Mouse (Mus musculus): ENCODE measurements around the gene Mrpl36. TPM values are rescaled to one million over a fixed set of nuclear protein-coding genes. Genes with fewer than 3 reads are reported as not detected.

Mrpl36 gene
- total and polyA plus RNA-seq, 2 experiments, result 36.2 to 85.6 TPM

- 35% methylated on average over 3 of the region's 3 CpGs for WGBS
- Histone ChIP-seq H3K27ac (replicated peaks; ENCODE audit: insufficient read depth, low read depth, low read length) (peak overlapping the region; percentile 79; the same call in 1 of the 2 replicates), H3K4me1 (ENCODE audit: control insufficient read depth, insufficient read depth, low read length) (peaks cover 9% of the 10 kb centered on the region), H3K9ac (ENCODE audit: low read depth, low read length) (peak overlapping the region; percentile 86), H3K36me3 (ENCODE audit: control insufficient read depth, insufficient read depth, low read length) (no peaks in the 10 kb centered on the region), H3K27me3 (ENCODE audit: control insufficient read depth, insufficient read depth, low read length) (no peaks in the 10 kb centered on the region), H3K4me3 (ENCODE audit: insufficient read depth, low read depth, low read length) (peak overlapping the region; percentile 74), H3K79me2 (ENCODE audit: control insufficient read depth, insufficient read depth, low read length) (peaks cover 6% of the 10 kb centered on the region; the same call in 1 of the 2 replicates)
- TF ChIP-seq POLR2A (IDR thresholded peaks at IDR 0.05; ENCODE audit: extremely low read depth, insufficient read depth, low read length), result no peak
- no peak for TF ChIP-seq CTCF (IDR thresholded peaks at IDR 0.05; ENCODE audit: low read depth, low read length)
- peak; percentile 31 for DNase-seq (ENCODE audit: extremely low read depth, low read depth, low spot score)
These were observed 3.4 kb downstream of the Mrpl36 start for GRCm38 (mm10) chr13:73331736-73332135.

- 77% methylated on average over 7 of the region's 7 CpGs for WGBS
- H3K36me3 ChIP-seq (ENCODE audit: control insufficient read depth, insufficient read depth, low read length), result no peaks in the 10 kb centered on the region
- TF ChIP-seq POLR2A (IDR thresholded peaks at IDR 0.05; ENCODE audit: extremely low read depth, insufficient read depth, low read length), result no peak
- TF ChIP-seq CTCF (IDR thresholded peaks at IDR 0.05; ENCODE audit: low read depth, low read length), result no peak
- no peaks in the 10 kb centered on the region for H3K27me3 ChIP-seq (ENCODE audit: control insufficient read depth, insufficient read depth, low read length)
- no peaks in the 10 kb centered on the region for H3K4me1 ChIP-seq (ENCODE audit: control insufficient read depth, insufficient read depth, low read length)
- DNase-seq (ENCODE audit: extremely low read depth, low read depth, low spot score), result no peak
- no peak overlapping the region for H3K9ac ChIP-seq (ENCODE audit: low read depth, low read length)
- no peaks in the 10 kb centered on the region for H3K79me2 ChIP-seq (ENCODE audit: control insufficient read depth, insufficient read depth, low read length)
- H3K4me3 ChIP-seq (ENCODE audit: insufficient read depth, low read depth, low read length), result no peak overlapping the region
- no peak overlapping the region for H3K27ac ChIP-seq (replicated peaks; ENCODE audit: insufficient read depth, low read depth, low read length)
These were observed 8.4 kb downstream of the Mrpl36 start for GRCm38 (mm10) chr13:73336753-73337152.

GRCm38 (mm10) chr13:73345102-73345890 lies 17.0 kb downstream of the Mrpl36 start:
- no peaks in the 10 kb centered on the region for H3K36me3 ChIP-seq (ENCODE audit: control insufficient read depth, insufficient read depth, low read length)
- H3K79me2 ChIP-seq (ENCODE audit: control insufficient read depth, insufficient read depth, low read length), result no peaks in the 10 kb centered on the region
- no peak overlapping the region for H3K27ac ChIP-seq (replicated peaks; ENCODE audit: insufficient read depth, low read depth, low read length)
- no peaks in the 10 kb centered on the region for H3K4me1 ChIP-seq (ENCODE audit: control insufficient read depth, insufficient read depth, low read length)
- H3K27me3 ChIP-seq (ENCODE audit: control insufficient read depth, insufficient read depth, low read length), result no peaks in the 10 kb centered on the region
- H3K4me3 ChIP-seq (ENCODE audit: insufficient read depth, low read depth, low read length), result no peak overlapping the region
- DNase-seq (ENCODE audit: extremely low read depth, low read depth, low spot score), result no peak
- 70% methylated on average over 9 of the region's 9 CpGs for WGBS
- TF ChIP-seq POLR2A (IDR thresholded peaks at IDR 0.05; ENCODE audit: extremely low read depth, insufficient read depth, low read length) (no peak), CTCF (IDR thresholded peaks at IDR 0.05; ENCODE audit: low read depth, low read length) (peak; percentile 39; the same call in 1 of the 2 replicates)
- H3K9ac ChIP-seq (ENCODE audit: low read depth, low read length), result no peak overlapping the region

- Histone ChIP-seq H3K4me1 (ENCODE audit: control insufficient read depth, insufficient read depth, low read length) (no peaks in the 10 kb centered on the region), H3K79me2 (ENCODE audit: control insufficient read depth, insufficient read depth, low read length) (no peaks in the 10 kb centered on the region), H3K27me3 (ENCODE audit: control insufficient read depth, insufficient read depth, low read length) (no peaks in the 10 kb centered on the region), H3K36me3 (ENCODE audit: control insufficient read depth, insufficient read depth, low read length) (no peaks in the 10 kb centered on the region), H3K4me3 (ENCODE audit: insufficient read depth, low read depth, low read length) (no peak overlapping the region), H3K27ac (replicated peaks; ENCODE audit: insufficient read depth, low read depth, low read length) (no peak overlapping the region), H3K9ac (ENCODE audit: low read depth, low read length) (no peak overlapping the region)
- DNase-seq (ENCODE audit: extremely low read depth, low read depth, low spot score), result no peak
- TF ChIP-seq CTCF (IDR thresholded peaks at IDR 0.05; ENCODE audit: low read depth, low read length), result no peak
- TF ChIP-seq POLR2A (IDR thresholded peaks at IDR 0.05; ENCODE audit: extremely low read depth, insufficient read depth, low read length), result no peak
- WGBS, result 40% methylated on average over 2 of the region's 2 CpGs
These were observed 17.8 kb downstream of the Mrpl36 start for GRCm38 (mm10) chr13:73346131-73346530.

- Histone ChIP-seq H3K36me3 (ENCODE audit: control insufficient read depth, insufficient read depth, low read length) (no peaks in the 10 kb centered on the region), H3K79me2 (ENCODE audit: control insufficient read depth, insufficient read depth, low read length) (no peaks in the 10 kb centered on the region), H3K9ac (ENCODE audit: low read depth, low read length) (no peak overlapping the region), H3K4me3 (ENCODE audit: insufficient read depth, low read depth, low read length) (no peak overlapping the region), H3K27ac (replicated peaks; ENCODE audit: insufficient read depth, low read depth, low read length) (no peak overlapping the region), H3K4me1 (ENCODE audit: control insufficient read depth, insufficient read depth, low read length) (no peaks in the 10 kb centered on the region), H3K27me3 (ENCODE audit: control insufficient read depth, insufficient read depth, low read length) (no peaks in the 10 kb centered on the region)
- WGBS, result 82% methylated on average over 4 of the region's 4 CpGs
- DNase-seq (ENCODE audit: extremely low read depth, low read depth, low spot score), result no peak
- TF ChIP-seq POLR2A (IDR thresholded peaks at IDR 0.05; ENCODE audit: extremely low read depth, insufficient read depth, low read length) (no peak), CTCF (IDR thresholded peaks at IDR 0.05; ENCODE audit: low read depth, low read length) (no peak)
These were observed 18.4 kb downstream of the Mrpl36 start for GRCm38 (mm10) chr13:73346743-73347142.

GRCm38 (mm10) chr13:73347171-73347570 lies 18.9 kb downstream of the Mrpl36 start:
- Histone ChIP-seq H3K36me3 (ENCODE audit: control insufficient read depth, insufficient read depth, low read length) (no peaks in the 10 kb centered on the region), H3K4me1 (ENCODE audit: control insufficient read depth, insufficient read depth, low read length) (no peaks in the 10 kb centered on the region), H3K27ac (replicated peaks; ENCODE audit: insufficient read depth, low read depth, low read length) (no peak overlapping the region), H3K79me2 (ENCODE audit: control insufficient read depth, insufficient read depth, low read length) (no peaks in the 10 kb centered on the region), H3K27me3 (ENCODE audit: control insufficient read depth, insufficient read depth, low read length) (no peaks in the 10 kb centered on the region), H3K9ac (ENCODE audit: low read depth, low read length) (no peak overlapping the region), H3K4me3 (ENCODE audit: insufficient read depth, low read depth, low read length) (no peak overlapping the region)
- WGBS, result 83% methylated on average over 3 of the region's 3 CpGs
- DNase-seq (ENCODE audit: extremely low read depth, low read depth, low spot score), result no peak
- TF ChIP-seq CTCF (IDR thresholded peaks at IDR 0.05; ENCODE audit: low read depth, low read length), result no peak
- no peak for TF ChIP-seq POLR2A (IDR thresholded peaks at IDR 0.05; ENCODE audit: extremely low read depth, insufficient read depth, low read length)
